Mouse (Mus musculus) neural tube, embryonic 13.5 days (tissue): ENCODE results near the gene Uvssa. TPM values are rescaled to one million over a fixed set of nuclear protein-coding genes. Genes with fewer than 3 reads are reported as not detected.

Experiments used
- ATAC-seq: fragments of 200-750 bp; cut with Nextera tagmentation; 2 replicates; pipeline ENCODE4 v1.8.0; 2017; ENCODE audit warnings: low read depth, mild to moderate bottlenecking, moderate TSS enrichment, moderate library complexity
- H3K27ac ChIP-seq: fragments of 300-500 bp; sonication (generic); replicated peaks from 2 replicates; pipeline ENCODE4 v1.5.1; 2015; ENCODE audit warnings: moderate library complexity, mild to moderate bottlenecking, inconsistent platforms
- H3K27me3 ChIP-seq: fragments of 300-500 bp; sonication (generic); 2 replicates; pipeline ENCODE4 v1.6.1; 2015; ENCODE audit warnings: mild to moderate bottlenecking, inconsistent platforms
- H3K36me3 ChIP-seq: fragments of 300-500 bp; sonication (generic); 2 replicates; pipeline ENCODE4 v1.6.1; 2015; ENCODE audit warnings: mild to moderate bottlenecking, inconsistent platforms
- H3K4me1 ChIP-seq: fragments of 300-500 bp; sonication (generic); replicated peaks from 2 replicates; pipeline ENCODE4 v1.6.1; 2015; ENCODE audit warnings: inconsistent platforms
- H3K4me2 ChIP-seq: fragments of 300-500 bp; sonication (generic); 2 replicates; pipeline ENCODE4 v1.6.1; 2015; ENCODE audit warnings: inconsistent platforms, mild to moderate bottlenecking, moderate library complexity
- H3K4me3 ChIP-seq: fragments of 300-500 bp; sonication (generic); 2 replicates; pipeline ENCODE4 v1.5.1; 2015; ENCODE audit warnings: mild to moderate bottlenecking, inconsistent platforms
- H3K9ac ChIP-seq: fragments of 300-500 bp; sonication (generic); 2 replicates; pipeline ENCODE4 v1.6.1; 2015; ENCODE audit warnings: moderate library complexity, mild to moderate bottlenecking, inconsistent platforms
- H3K9me3 ChIP-seq: fragments of 300-500 bp; sonication (generic); 2 replicates; pipeline ENCODE4 v1.6.1; 2016; ENCODE audit warnings: inconsistent platforms
- WGBS: fragments of 180-500 bp; shearing (Covaris S2); methylation state at CpG from one replicate; pipeline ENCODE4 v1.1.7; 2015; 5-methylcytosine and 5-hydroxymethylcytosine counted together
- polyA plus RNA-seq: library from polyadenylated mRNA; unstranded; fragments of >200 nt; fragmentation: Nextera tagmentation; extraction: Ambion mirVana; gene quantifications from 2 replicates; pipeline ENCODE4 v1.2.1, GENCODE M21; 2015

The Uvssa gene
- polyA plus RNA-seq, 1 experiment from 2014 or later = 7.9 TPM

DNA sequence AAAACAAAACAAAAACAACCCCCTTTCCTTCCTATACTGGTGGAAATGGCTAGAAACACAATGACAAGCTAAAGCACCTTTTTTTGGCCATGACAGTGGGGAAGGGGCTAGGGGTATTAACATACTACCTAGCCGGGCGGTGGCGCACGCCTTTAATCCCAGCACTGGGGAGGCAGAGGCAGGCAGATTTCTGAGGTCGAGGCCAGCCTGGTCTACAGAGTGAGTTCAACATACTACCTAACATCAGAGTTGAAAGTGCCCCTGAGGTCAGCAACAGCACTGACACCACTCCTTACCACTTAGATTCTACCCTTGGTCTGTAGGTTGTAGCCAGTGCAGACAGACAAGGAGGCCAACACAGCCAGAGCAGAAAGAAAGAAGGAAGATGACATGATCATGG, 29.1 kb upstream of the Uvssa start:
- Histone ChIP-seq H3K4me2 (no peak overlapping the region), H3K4me1 (0 out of 2 replicates have a peak, but pooled peaks cover 4% of the 10 kb centered on the region), H3K9ac (no peak overlapping the region), H3K4me3 (no peak overlapping the region), H3K9me3 (no peaks in the 10 kb centered on the region), H3K27me3 (no peaks in the 10 kb centered on the region), H3K36me3 (peaks cover 8% of the 10 kb centered on the region; the same call in 1 of the 2 replicates), H3K27ac (no peak overlapping the region)
- 97% methylated on average over 5 of the region's 5 CpGs for WGBS
- ATAC-seq = no peak

DNA sequence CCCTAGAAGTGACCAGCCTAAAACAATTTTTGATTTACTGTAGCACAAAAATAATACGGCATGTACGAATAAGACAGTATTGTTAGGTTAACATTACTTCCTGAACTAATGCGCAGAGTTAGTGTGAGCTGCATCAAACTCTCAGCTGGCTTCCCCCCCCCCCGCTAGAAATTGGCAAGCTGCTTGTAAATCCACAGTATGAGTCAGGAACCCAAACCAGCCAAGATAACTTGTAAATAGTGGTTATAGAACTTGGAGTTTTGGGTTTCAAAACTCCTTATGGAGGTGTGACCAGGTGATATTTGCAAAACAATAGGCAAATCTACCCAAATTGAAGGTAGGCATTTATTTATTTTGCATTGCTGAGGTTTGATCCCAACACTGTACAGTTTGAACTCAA, 28.6 kb upstream of the Uvssa start:
- Histone ChIP-seq H3K4me1 (0 out of 2 replicates have a peak, but pooled peaks cover 6% of the 10 kb centered on the region), H3K9me3 (no peaks in the 10 kb centered on the region), H3K36me3 (peaks cover 3% of the 10 kb centered on the region; the same call in 1 of the 2 replicates), H3K4me2 (no peak overlapping the region), H3K4me3 (no peak overlapping the region), H3K27me3 (no peaks in the 10 kb centered on the region), H3K9ac (no peak overlapping the region), H3K27ac (no peak overlapping the region)
- no peak for ATAC-seq
- 73% methylated on average over 4 of the region's 4 CpGs for WGBS

DNA sequence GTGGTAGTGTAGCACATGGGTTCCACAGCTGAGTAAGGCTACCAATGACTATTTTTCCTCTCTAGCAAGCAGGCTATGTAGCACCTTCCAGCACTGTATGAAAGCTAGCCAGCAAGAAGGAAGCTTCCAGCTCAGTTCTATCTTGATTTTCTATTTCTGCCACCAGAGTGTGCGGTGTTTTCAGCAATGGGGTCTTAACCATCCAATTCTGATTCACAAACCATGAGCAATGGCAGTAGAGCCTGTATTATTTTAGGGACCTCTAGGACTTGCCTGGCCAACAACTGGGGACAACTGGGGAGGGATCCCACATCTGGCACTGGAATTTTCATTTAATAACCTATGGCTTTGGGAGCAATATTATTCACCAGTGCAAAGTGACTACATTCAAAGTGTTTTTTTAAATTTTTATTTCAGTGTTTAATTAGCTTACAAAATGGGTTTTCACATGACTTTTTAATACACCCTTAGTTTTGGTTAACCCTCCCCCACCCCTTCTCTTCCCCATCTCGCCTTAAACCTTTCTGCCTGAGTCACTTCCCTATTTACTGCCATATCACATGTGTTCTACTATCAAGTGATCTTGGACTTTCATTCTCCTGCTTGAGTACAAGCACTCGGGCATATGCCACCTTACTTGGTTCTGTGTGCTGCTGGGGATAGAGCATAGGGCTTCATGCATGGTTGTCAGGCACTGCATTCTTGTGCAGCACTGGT, 26.6 kb upstream of the Uvssa start:
- H3K27ac ChIP-seq = no peak overlapping the region
- 89% methylated on average over 3 of the region's 3 CpGs for WGBS
- H3K9ac ChIP-seq = no peak overlapping the region
- ATAC-seq = no peak
- no peak overlapping the region for H3K4me2 ChIP-seq
- no peaks in the 10 kb centered on the region for H3K27me3 ChIP-seq
- no peaks in the 10 kb centered on the region for H3K36me3 ChIP-seq
- no peaks in the 10 kb centered on the region for H3K9me3 ChIP-seq
- no peak overlapping the region for H3K4me3 ChIP-seq
- H3K4me1 ChIP-seq = 0 out of 2 replicates have a peak, but pooled peaks cover 8% of the 10 kb centered on the region

DNA sequence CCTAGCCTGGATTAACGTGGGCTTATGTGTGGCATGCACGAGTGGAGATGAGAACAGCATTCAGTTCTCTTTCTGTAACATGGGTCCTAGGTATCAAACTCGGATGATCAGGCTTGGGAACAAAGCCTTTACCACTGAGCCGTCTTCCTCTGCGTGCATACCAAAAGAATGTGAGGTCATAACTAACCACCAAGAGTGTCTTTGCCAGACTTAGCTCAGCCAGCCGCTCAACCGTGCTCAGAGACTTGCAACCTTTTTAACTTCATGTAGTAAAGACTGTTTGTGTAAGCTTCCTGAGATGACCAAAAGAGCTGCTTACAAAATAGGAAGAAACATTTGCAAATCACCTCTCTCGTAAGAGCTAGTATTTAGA, 26.1 kb upstream of the Uvssa start:
- Histone ChIP-seq H3K4me1 (0 out of 2 replicates have a peak, but pooled peaks cover 8% of the 10 kb centered on the region), H3K9me3 (no peaks in the 10 kb centered on the region), H3K27ac (no peak overlapping the region), H3K9ac (no peak overlapping the region), H3K4me2 (no peak overlapping the region), H3K27me3 (no peaks in the 10 kb centered on the region), H3K36me3 (no peaks in the 10 kb centered on the region), H3K4me3 (no peak overlapping the region)
- WGBS = 85% methylated on average over 8 of the region's 8 CpGs
- ATAC-seq = no peak

DNA sequence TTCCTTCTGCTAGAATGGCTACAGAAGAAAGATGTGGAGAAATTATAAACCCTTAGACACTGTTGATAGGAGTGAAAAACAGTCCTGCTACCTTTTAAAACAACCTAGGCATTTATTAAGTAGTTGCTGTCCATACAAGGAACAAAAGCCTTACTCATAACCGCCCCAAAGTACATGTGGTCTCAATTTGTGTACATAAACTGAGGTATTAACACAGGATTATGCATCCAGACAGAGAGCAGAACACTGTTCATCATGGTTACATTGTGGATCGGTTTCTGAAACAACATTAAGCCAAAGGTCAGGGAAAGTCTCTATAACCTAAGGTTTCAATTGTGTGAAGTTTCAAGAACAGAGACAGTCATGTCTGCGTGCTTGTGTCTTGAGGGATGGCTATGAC, 25.3 kb upstream of the Uvssa start:
- Histone ChIP-seq H3K4me3 (no peak overlapping the region), H3K9ac (no peak overlapping the region; the same call in 1 of the 2 replicates), H3K27me3 (no peaks in the 10 kb centered on the region), H3K27ac (no peak overlapping the region), H3K4me1 (0 out of 2 replicates have a peak, but pooled peaks cover 8% of the 10 kb centered on the region), H3K9me3 (no peaks in the 10 kb centered on the region), H3K4me2 (no peak overlapping the region), H3K36me3 (peaks cover under 1% of the 10 kb centered on the region; the same call in 1 of the 2 replicates)
- ATAC-seq = no peak
- 74% methylated on average over 3 of the region's 3 CpGs for WGBS

DNA sequence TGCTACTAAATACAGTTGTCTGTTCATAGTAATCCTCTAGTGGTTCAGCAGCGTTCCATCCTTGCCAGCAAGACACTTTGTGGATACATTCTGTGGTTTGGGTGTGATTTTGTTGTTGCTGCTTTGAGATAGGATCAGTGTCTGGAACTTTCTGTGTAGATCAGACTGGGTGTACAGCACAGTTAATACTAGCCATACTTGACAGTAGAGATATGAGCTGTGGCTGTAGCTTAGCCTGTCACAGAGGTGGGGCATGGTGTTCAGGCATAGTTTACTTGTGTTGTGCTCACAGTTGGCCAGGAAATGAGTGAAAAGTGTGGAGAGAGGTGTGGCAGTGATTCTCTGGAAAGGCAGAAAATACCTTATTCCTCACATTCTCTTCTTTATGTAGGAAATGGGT, 20.9 kb upstream of the Uvssa start:
- Histone ChIP-seq H3K4me1 (0 out of 2 replicates have a peak, but pooled peaks cover 4% of the 10 kb centered on the region), H3K4me2 (no peak overlapping the region), H3K4me3 (no peak overlapping the region), H3K27ac (no peak overlapping the region), H3K27me3 (no peaks in the 10 kb centered on the region), H3K36me3 (peaks cover 42% of the 10 kb centered on the region), H3K9ac (no peak overlapping the region), H3K9me3 (no peaks in the 10 kb centered on the region)
- no peak for ATAC-seq
- 94% methylated on average over 1 of the region's 1 CpGs for WGBS

DNA sequence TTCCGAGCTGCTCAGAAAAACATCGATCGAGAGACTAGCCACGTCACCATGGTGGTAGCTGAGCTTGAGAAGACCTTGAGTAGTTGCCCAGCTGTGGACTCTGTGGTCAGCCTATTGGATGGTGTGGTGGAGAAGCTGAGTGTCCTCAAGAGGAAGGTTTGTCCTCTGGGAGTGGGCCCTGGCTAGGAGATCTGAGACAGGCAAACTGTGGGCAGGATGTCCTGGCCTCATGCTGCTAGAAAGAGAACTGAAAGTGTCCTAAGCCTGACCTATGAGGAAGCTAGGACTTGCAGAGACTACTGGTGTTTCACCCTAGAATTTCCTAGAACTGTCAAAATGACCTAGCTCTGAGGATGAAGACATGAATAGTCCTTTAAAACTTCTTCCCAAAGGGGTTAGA, 19.9 kb upstream of the Uvssa start:
- Histone ChIP-seq H3K27ac (no peak overlapping the region), H3K4me3 (no peak overlapping the region), H3K4me2 (no peak overlapping the region), H3K9me3 (no peaks in the 10 kb centered on the region), H3K4me1 (0 out of 2 replicates have a peak, but pooled peaks cover 4% of the 10 kb centered on the region), H3K27me3 (no peaks in the 10 kb centered on the region), H3K36me3 (peaks cover 51% of the 10 kb centered on the region), H3K9ac (no peak overlapping the region)
- ATAC-seq = no peak
- 93% methylated on average over 4 of the region's 4 CpGs for WGBS

DNA sequence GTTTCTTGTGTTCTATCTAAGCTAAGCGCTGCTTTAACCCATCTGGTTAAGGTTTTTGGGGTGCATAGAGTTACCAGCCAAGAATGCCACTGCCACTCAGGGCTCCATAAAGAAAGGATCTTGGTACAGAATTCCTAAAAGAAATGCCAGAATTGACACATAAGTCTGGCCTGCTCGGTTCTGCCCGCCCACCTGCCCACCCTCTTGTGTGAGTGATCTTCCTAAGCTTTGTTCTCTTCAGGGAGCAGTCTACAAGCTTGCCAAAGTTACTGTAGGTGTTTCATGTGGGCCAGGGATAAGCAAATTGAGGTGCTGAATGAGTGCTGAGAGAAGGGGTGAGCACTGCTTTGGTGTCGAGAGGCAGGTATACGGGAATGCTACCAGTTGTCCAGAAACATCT, 15.1 kb upstream of the Uvssa start:
- no peak overlapping the region for H3K27ac ChIP-seq
- ATAC-seq = no peak
- no peaks in the 10 kb centered on the region for H3K27me3 ChIP-seq
- H3K9me3 ChIP-seq = no peaks in the 10 kb centered on the region
- 96% methylated on average over 5 of the region's 5 CpGs for WGBS
- no peak overlapping the region for H3K4me2 ChIP-seq
- H3K4me3 ChIP-seq = no peak overlapping the region
- H3K9ac ChIP-seq = no peak overlapping the region
- peaks cover 96% of the 10 kb centered on the region for H3K36me3 ChIP-seq
- no peaks in the 10 kb centered on the region for H3K4me1 ChIP-seq

DNA sequence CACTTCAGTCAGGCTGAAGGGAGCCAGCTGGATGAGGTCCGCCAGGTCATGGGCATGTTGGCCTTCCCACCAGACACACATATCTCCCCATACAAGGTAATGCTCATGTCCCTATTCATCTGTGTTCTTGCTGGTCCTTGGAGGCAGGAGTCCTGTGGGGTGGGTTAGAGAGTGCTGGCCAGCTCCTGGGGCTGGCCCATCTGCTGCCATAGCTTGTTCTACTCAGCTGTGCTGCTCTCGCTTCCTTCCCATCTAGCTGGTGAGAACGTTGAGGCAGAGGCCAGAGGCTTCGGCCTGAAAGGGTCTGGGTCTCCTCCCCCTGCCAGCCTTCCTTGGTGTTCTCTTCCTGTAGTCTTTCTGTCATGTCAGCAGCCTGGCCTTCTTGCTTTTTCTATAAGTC, 9.7 kb upstream of the Uvssa start:
- Histone ChIP-seq H3K4me3 (no peak overlapping the region), H3K36me3 (peaks cover 100% of the 10 kb centered on the region), H3K27ac (no peak overlapping the region), H3K4me1 (no peaks in the 10 kb centered on the region), H3K4me2 (no peak overlapping the region), H3K9me3 (no peaks in the 10 kb centered on the region), H3K9ac (no peak overlapping the region), H3K27me3 (no peaks in the 10 kb centered on the region)
- WGBS = 94% methylated on average over 4 of the region's 4 CpGs
- no peak for ATAC-seq

DNA sequence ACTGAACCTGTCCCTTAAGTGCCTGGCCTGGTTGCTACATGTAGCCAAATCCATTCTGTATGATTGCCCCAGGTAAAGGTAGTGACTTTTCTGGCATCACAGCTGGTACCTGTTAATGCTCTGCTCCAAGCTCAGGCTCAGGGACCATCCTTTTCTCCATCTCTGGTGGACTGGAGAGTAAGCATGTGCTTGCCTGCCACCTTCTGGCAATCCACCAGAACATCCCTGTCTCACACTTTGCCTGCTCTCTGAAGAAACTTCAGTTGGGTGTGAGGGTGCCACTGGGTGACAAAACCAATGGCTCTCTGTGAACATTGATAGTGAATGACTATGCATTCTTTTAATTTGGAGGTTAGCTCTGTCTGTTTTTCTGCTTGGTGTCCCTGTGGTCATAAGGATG, 7.2 kb upstream of the Uvssa start:
- peaks cover 82% of the 10 kb centered on the region for H3K36me3 ChIP-seq

DNA sequence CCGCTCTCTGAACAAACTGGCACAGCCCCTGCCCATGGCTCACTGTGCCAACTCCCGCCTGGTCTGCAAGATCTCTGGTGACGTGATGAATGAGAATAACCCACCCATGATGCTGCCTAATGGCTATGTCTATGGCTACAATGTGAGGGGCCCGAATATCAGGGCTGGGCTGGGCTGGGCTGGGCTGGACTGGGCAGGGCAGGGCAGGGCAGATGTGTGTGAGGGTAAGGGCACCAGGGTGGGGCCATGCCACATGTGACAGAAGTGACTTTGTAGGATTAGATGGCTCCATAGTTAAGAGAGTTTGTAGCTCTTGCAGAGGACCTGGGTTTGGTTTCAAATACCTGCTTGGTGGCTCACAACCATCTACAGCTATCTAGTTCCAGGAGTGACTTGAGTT, 6.7 kb upstream of the Uvssa start:
- ATAC-seq = no peak
- 0 out of 2 replicates have a peak, but pooled peaks cover 3% of the 10 kb centered on the region for H3K4me1 ChIP-seq
- H3K9ac ChIP-seq = no peak overlapping the region

More for the DNA sequence above, 7.2 kb upstream of the Uvssa start:
- no peak overlapping the region for H3K9ac ChIP-seq
- 0 out of 2 replicates have a peak, but pooled peaks cover 3% of the 10 kb centered on the region for H3K4me1 ChIP-seq
- no peak overlapping the region for H3K4me3 ChIP-seq
- no peak for ATAC-seq
- H3K27ac ChIP-seq = no peak overlapping the region
- H3K9me3 ChIP-seq = no peaks in the 10 kb centered on the region
- no peaks in the 10 kb centered on the region for H3K27me3 ChIP-seq
- H3K4me2 ChIP-seq = no peak overlapping the region

DNA sequence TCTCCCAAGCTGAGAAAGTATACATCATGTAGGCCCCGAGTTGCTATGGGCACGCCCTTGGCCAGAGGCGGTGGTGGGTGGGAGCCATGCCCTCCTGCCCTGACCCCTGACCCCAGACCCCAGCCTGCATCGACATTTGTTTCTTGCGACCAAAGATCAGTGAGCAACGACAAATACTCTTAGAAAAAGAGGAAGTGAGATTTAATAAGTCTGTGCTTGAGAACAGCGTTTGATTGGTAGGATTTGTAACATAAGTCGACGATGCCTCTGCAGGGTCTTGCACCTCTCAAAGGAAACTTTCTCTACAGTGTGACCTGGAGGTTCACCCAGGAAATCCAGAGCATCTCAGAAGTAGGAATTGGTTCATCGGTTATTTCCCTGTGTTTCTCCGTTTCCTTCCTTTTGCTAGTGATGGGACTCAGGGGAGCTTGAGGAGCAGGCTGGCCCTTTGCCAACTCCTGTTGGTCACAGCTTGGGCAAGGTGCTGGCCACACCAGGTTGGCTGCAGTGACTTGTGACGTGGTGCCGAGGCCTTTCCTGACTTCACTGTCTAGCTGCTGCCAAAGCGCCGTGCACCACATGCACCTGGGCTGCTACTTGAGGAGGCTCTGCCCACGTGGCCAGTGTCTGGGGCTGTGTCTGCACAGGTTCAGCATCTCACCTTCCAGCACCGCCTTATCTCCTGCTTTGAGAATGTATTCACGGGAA, 5.9 kb upstream of the Uvssa start:
- Histone ChIP-seq H3K4me3 (no peak overlapping the region), H3K27ac (no peak overlapping the region), H3K36me3 (peaks cover 69% of the 10 kb centered on the region), H3K4me1 (peaks cover 7% of the 10 kb centered on the region), H3K9me3 (no peaks in the 10 kb centered on the region), H3K4me2 (no peak overlapping the region), H3K27me3 (no peaks in the 10 kb centered on the region), H3K9ac (no peak overlapping the region)
- 84% methylated on average over 18 of the region's 18 CpGs for WGBS
- ATAC-seq = no peak

More for the DNA sequence above, 6.7 kb upstream of the Uvssa start:
- 92% methylated on average over 4 of the region's 4 CpGs for WGBS
- Histone ChIP-seq H3K4me3 (no peak overlapping the region), H3K4me2 (no peak overlapping the region), H3K27ac (no peak overlapping the region), H3K36me3 (peaks cover 77% of the 10 kb centered on the region), H3K27me3 (no peaks in the 10 kb centered on the region), H3K9me3 (no peaks in the 10 kb centered on the region)
